Mouse (Mus musculus): ENCODE measurements around the gene Cks1brt. TPM values are rescaled to one million over a fixed set of nuclear protein-coding genes. Genes with fewer than 3 reads are reported as not detected.

The Cks1brt gene
- not detected in 2 replicates for polyA plus RNA-seq (2015; fragmentation: Nextera tagmentation; extraction: Ambion mirVana)

DNA sequence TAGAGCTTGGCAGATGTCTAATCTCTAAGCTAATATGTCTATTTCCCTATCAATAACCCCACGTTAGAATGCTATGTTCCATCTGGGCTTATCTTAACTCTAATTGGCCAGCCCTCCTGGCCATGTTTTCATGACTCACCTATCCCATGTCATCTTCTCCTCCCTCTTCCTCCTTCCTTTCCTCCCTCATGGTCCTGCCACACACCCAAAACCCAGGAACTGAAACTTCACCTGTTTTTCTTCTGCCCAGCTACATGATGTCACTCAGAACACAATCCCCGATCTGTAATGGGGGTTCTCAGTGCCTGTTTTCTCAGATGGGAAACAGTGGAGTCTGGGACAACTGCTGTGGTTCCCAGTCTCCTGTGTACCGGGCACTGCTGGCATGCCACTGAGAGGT lies at the start of gene Cks1brt:
Gene Cks1brt, plus strand, starts transcription at position 301 of the 400 bp plus-strand sequence.

DNA sequence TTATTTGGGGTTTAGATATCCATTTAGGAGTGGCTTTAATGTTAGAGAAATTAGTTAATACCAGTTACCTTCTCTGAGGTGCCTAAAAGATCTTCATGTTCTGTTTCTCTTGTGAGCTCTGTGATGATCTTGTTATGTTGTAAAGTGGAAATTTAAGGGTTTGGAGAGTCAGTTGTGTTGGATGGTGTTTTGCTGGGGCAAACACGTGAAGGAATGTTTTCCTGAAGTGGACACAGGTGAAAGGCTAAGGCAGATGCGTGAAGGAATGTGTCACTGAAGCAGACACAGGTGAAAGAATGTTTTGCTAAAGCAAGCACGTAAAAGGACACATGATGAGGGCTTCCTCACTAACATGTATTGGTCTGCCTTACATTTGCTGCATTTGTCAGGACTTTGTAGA lies 28.7 kb upstream of the Cks1brt start, which contains the start of gene Zfp791:
Gene Zfp791, minus strand, starts transcription at position 101 of the 400 bp plus-strand sequence.

Small RNA genes lying within 50 kb of the gene (microRNA-seq; reads per million reads assigned to microRNA genes)
- gene Gm23388, result not detected

Other genes starting within 250 kb of the Cks1brt start
- 0.18 and 0.27 TPM in 2 replicates for gene Klf1, start 250.0 kb upstream of the Cks1brt start, polyA plus RNA-seq (2015; fragmentation: Nextera tagmentation; extraction: Ambion mirVana)
- gene Dnase2a, start 243.4 kb upstream of the Cks1brt start, polyA plus RNA-seq (2015; fragmentation: Nextera tagmentation; extraction: Ambion mirVana), result 12.4 and 16.0 TPM in 2 replicates
- 0.29 and 0.31 TPM in 2 replicates for gene Mast1, start 214.6 kb upstream of the Cks1brt start, polyA plus RNA-seq (2015; fragmentation: Nextera tagmentation; extraction: Ambion mirVana)
- 0.13 TPM in 1 of 2 replicates, not detected in the other for gene Rtbdn, start 204.9 kb upstream of the Cks1brt start, polyA plus RNA-seq (2015; fragmentation: Nextera tagmentation; extraction: Ambion mirVana)
- gene Gm49661, start 182.5 kb upstream of the Cks1brt start, polyA plus RNA-seq (2015; fragmentation: Nextera tagmentation; extraction: Ambion mirVana), result 0.68 TPM in 1 of 2 replicates, not detected in the other
- gene Prdx2, start 182.3 kb upstream of the Cks1brt start, polyA plus RNA-seq (2015; fragmentation: Nextera tagmentation; extraction: Ambion mirVana), result 273 and 312 TPM in 2 replicates
- gene Rnaseh2a, start 182.2 kb upstream of the Cks1brt start, polyA plus RNA-seq (2015; fragmentation: Nextera tagmentation; extraction: Ambion mirVana), result 64.5 and 71.3 TPM in 2 replicates
- gene Junb, start 173.2 kb upstream of the Cks1brt start, polyA plus RNA-seq (2015; fragmentation: Nextera tagmentation; extraction: Ambion mirVana), result 87.6 and 102 TPM in 2 replicates
- gene Hook2, start 161.3 kb upstream of the Cks1brt start, polyA plus RNA-seq (2015; fragmentation: Nextera tagmentation; extraction: Ambion mirVana), result 20.5 and 20.7 TPM in 2 replicates
- gene Best2, start 137.4 kb upstream of the Cks1brt start, polyA plus RNA-seq (2015; fragmentation: Nextera tagmentation; extraction: Ambion mirVana), result not detected in 2 replicates
- 65.8 and 66.1 TPM in 2 replicates for gene Asna1, start 126.6 kb upstream of the Cks1brt start, polyA plus RNA-seq (2015; fragmentation: Nextera tagmentation; extraction: Ambion mirVana)
- gene Trir, start 125.1 kb upstream of the Cks1brt start, polyA plus RNA-seq (2015; fragmentation: Nextera tagmentation; extraction: Ambion mirVana), result 79.0 and 83.5 TPM in 2 replicates
- gene Tnpo2, start 115.0 kb upstream of the Cks1brt start, polyA plus RNA-seq (2015; fragmentation: Nextera tagmentation; extraction: Ambion mirVana), result 23.5 and 26.1 TPM in 2 replicates
- gene Fbxw9, start 91.9 kb upstream of the Cks1brt start, polyA plus RNA-seq (2015; fragmentation: Nextera tagmentation; extraction: Ambion mirVana), result 32.7 and 34.1 TPM in 2 replicates
- gene Gm5741, start 83.9 kb upstream of the Cks1brt start, polyA plus RNA-seq (2015; fragmentation: Nextera tagmentation; extraction: Ambion mirVana), result not detected in 2 replicates
- 35.2 and 40.8 TPM in 2 replicates for gene Dhps, start 80.2 kb upstream of the Cks1brt start, polyA plus RNA-seq (2015; fragmentation: Nextera tagmentation; extraction: Ambion mirVana)
- gene Wdr83os, start 71.2 kb upstream of the Cks1brt start, polyA plus RNA-seq (2015; fragmentation: Nextera tagmentation; extraction: Ambion mirVana), result 111 and 116 TPM in 2 replicates
- gene Wdr83, start 70.6 kb upstream of the Cks1brt start, polyA plus RNA-seq (2015; fragmentation: Nextera tagmentation; extraction: Ambion mirVana), result 22.6 and 23.3 TPM in 2 replicates
- 31.1 and 48.4 TPM in 2 replicates for gene Man2b1, start 68.7 kb upstream of the Cks1brt start, polyA plus RNA-seq (2015; fragmentation: Nextera tagmentation; extraction: Ambion mirVana)
- gene Zfp791, start 28.8 kb upstream of the Cks1brt start, polyA plus RNA-seq (2015; fragmentation: Nextera tagmentation; extraction: Ambion mirVana), result 1.5 and 1.9 TPM in 2 replicates
- not detected in 2 replicates for gene Olfr371, start 74.1 kb downstream of the Cks1brt start, polyA plus RNA-seq (2015; fragmentation: Nextera tagmentation; extraction: Ambion mirVana)
- gene Orc6, start 147.7 kb downstream of the Cks1brt start, polyA plus RNA-seq (2015; fragmentation: Nextera tagmentation; extraction: Ambion mirVana), result 41.2 and 47.7 TPM in 2 replicates
- gene Vps35, start 147.9 kb downstream of the Cks1brt start, polyA plus RNA-seq (2015; fragmentation: Nextera tagmentation; extraction: Ambion mirVana), result 111 and 128 TPM in 2 replicates
- gene Mylk3, start 234.4 kb downstream of the Cks1brt start, polyA plus RNA-seq (2015; fragmentation: Nextera tagmentation; extraction: Ambion mirVana), result 0.17 and 0.40 TPM in 2 replicates

All from urinary bladder, postnatal 0 days (tissue).